35 mouse cellular contexts compared by ENCODE assay signal in the genomic region with DNA sequence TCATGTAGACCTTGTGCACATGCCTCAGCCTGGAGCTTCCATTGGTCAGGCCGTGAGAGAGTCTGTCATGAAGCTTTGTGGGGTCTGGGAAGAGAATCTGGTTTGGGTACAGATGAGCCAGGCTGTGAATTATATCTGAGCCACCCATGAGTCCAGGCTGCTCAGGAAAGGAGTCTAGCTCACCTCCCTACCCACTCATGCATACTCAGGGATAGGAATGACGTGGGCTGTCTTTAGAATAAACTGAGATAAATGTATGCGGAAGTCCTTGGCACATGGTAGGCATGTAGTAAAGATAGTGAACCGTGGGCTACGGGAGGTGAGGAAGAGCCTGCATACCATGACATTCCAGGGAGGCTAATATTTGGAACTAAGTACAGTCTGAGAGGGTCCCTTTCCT.
"Had no signal": no experiment of that assay in that cellular context is flagged by ENCODE, and none has a peak within 500 bp of the region (broad histone marks: within the 10 kb centered on the region; RNA-seq: fewer than 3 reads in every experiment).

No protein-coding gene starts in this region.

- H3K4me3 ChIP-seq: heart, embryonic 10.5 days; heart, embryonic 13.5 days; heart, embryonic 15.5 days; hindbrain, embryonic 10.5 days; hindbrain, embryonic 12.5 days; hindbrain, embryonic 13.5 days; hindbrain, embryonic 15.5 days; intestine, embryonic 15.5 days; kidney, embryonic 15.5 days; layer of hippocampus, adult 2 months; left cerebral cortex, adult 2 months had no signal

- H3K9ac ChIP-seq: heart, embryonic 13.5 days; heart, embryonic 15.5 days; hindbrain, embryonic 12.5 days; hindbrain, embryonic 13.5 days; hindbrain, embryonic 14.5 days; hindbrain, embryonic 15.5 days; intestine, embryonic 15.5 days; kidney, embryonic 15.5 days had no signal

- H3K27ac ChIP-seq: heart, embryonic 10.5 days; heart, embryonic 13.5 days; heart, embryonic 15.5 days; hindbrain, embryonic 10.5 days; hindbrain, embryonic 12.5 days; hindbrain, embryonic 13.5 days; hindbrain, embryonic 14.5 days; hindbrain, embryonic 15.5 days; hindbrain, postnatal 0 days; intestine, embryonic 15.5 days; kidney, embryonic 15.5 days; kidney, postnatal 0 days; layer of hippocampus, adult 2 months; left cerebral cortex, adult 2 months had no signal

- H3K9me3 ChIP-seq: heart, embryonic 10.5 days; heart, embryonic 13.5 days; heart, embryonic 15.5 days; hindbrain, embryonic 10.5 days; hindbrain, embryonic 12.5 days; hindbrain, embryonic 13.5 days; hindbrain, embryonic 15.5 days; intestine, embryonic 15.5 days; kidney, embryonic 15.5 days had no signal

- H3K27me3 ChIP-seq: heart, embryonic 15.5 days; hindbrain, embryonic 12.5 days; hindbrain, embryonic 13.5 days; hindbrain, embryonic 15.5 days; intestine, embryonic 15.5 days; kidney, embryonic 15.5 days had no signal

- DNase-seq: heart, postnatal 10 days; heart, postnatal 14 days; heart, postnatal 36 days; heart, postnatal 4 days; kidney, adult 11 months; kidney, adult 18-20 months; kidney, adult 2 months; kidney, adult 8-10 months; kidney, adult 9 months; kidney, postnatal 10 days; kidney, postnatal 14 days; kidney, postnatal 25 days; kidney, postnatal 36 days; kidney, postnatal 4 days; layer of hippocampus, adult 9-11 months; layer of hippocampus, postnatal 36 days had no signal

- H3K36me3 ChIP-seq: heart, embryonic 10.5 days; heart, embryonic 13.5 days; heart, embryonic 15.5 days; hindbrain, embryonic 10.5 days; hindbrain, embryonic 12.5 days; hindbrain, embryonic 13.5 days; hindbrain, embryonic 15.5 days; intestine, embryonic 15.5 days; kidney, embryonic 15.5 days had no signal

- ATAC-seq: hindbrain, embryonic 16.5 days; hindbrain, postnatal 0 days; inflammation-experienced regulatory T-cells, adult 6 months; intestine, embryonic 15.5 days; intestine, embryonic 16.5 days; intestine, postnatal 0 days had no signal

- H3K4me2 ChIP-seq: heart, embryonic 11.5 days; heart, embryonic 13.5 days; heart, embryonic 15.5 days; hindbrain, embryonic 12.5 days; hindbrain, embryonic 13.5 days; hindbrain, embryonic 14.5 days; hindbrain, embryonic 15.5 days; intestine, embryonic 15.5 days; kidney, embryonic 15.5 days had no signal

- H3K4me1 ChIP-seq: heart, embryonic 15.5 days; hindbrain, embryonic 12.5 days; hindbrain, embryonic 13.5 days; hindbrain, embryonic 15.5 days; intestine, embryonic 15.5 days had no signal
